In the genomic region with DNA sequence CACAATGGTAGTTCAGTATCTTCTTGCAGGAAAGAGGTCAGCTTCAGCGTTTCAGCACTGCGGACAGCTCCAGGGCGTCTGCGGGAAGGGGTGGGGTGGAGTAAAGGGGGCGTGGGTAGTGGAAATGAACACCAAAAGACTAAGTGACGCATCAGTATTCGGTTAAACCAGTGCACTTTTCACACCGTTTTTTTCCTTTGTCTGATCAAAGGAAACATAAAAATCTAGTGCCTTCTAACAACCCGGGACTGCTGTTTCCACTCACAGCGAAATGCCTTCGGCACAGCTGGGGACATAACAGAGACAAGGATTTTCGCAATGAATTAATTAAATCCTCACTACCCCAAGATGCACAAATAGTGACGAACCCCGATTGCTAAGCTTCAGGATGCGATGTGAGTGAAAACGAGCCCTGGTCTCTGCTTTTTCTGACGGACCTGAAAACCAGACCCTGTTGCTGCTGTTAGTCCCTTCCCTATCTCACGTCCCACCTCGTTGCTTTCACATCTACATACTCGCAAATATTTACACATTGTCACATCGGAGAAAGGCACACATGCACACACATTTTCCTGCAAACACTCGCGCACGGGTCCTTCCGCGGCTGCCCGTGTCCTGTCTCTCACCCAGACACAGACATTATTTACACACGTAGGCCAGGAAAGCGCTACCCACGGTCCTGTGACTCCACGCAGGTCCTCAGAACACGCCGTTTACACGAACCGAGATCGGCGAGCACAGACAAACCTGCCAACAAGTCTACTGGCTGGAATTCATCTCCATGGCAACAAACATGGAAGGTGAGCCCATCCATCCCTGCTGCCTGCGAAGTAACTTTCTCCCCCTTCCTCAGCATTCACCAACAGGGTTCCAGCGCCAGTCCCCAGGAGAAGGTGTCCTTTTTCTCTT, we compare ENCODE assay signal across 8 mouse cellular contexts. TPM values are rescaled to one million over a fixed set of nuclear protein-coding genes. Genes with fewer than 3 reads are reported as not detected.
A peak's percentile ranks its signal among the peaks of the same experiment; 100 is the strongest.
DNase-seq lines count a peak whose midpoint lies in the region; ATAC-seq lines count a peak whose summit lies in the region.

A gene (plus strand): TSS at position 790 of the 909 bp plus-strand sequence.

- H3K4me2 ChIP-seq in forebrain, embryonic 15.5 days (replicated peaks) = peak within 1 kb of the TSS; percentile 70
- peak within 1 kb of the TSS; percentile 64 for H3K4me2 ChIP-seq in neural tube, embryonic 15.5 days

- H3K4me3 ChIP-seq in forebrain, embryonic 15.5 days = peak within 1 kb of the TSS; percentile 53
- peak within 1 kb of the TSS; percentile 51 for H3K4me3 ChIP-seq in neural tube, embryonic 15.5 days (replicated peaks)

- under 1% methylated on average over 39 of the region's 39 CpGs for WGBS in forebrain, embryonic 15.5 days
- WGBS in neural tube, embryonic 15.5 days = under 1% methylated on average over 39 of the region's 39 CpGs

- peak within 1 kb of the TSS; percentile 54 for H3K9ac ChIP-seq in forebrain, embryonic 15.5 days (replicated peaks)
- H3K9ac ChIP-seq in neural tube, embryonic 15.5 days (replicated peaks) = peak within 1 kb of the TSS; percentile 57

- DNase-seq in CD8-positive naive resting alpha-beta T cell, adult 2 months (ENCODE audit: low read depth in 2 of 2, low spot score in 2 of 2) = peak; percentile 15 to 48
- peak; percentile 58 for DNase-seq in c-Kit-positive CD71-positive TER-119-positive erythroid progenitor cells, embryonic 14.5 days (ENCODE audit: low spot score)
- DNase-seq in heart, postnatal 4 days = peak; percentile 91
- peak; percentile 48 to 73 for DNase-seq in layer of hippocampus, adult 18-20 months (ENCODE audit: low spot score in 2 of 2)
- DNase-seq in lung, adult 18-20 months = peak; percentile 51 to 63
- peak; percentile 92 for DNase-seq in testis, postnatal 10 days (ENCODE audit: low spot score)

- H3K36me3 ChIP-seq in forebrain, embryonic 15.5 days = no peaks in the 10 kb centered on the region
- H3K36me3 ChIP-seq in neural tube, embryonic 15.5 days = no peaks in the 10 kb centered on the region

- H3K27ac ChIP-seq in forebrain, embryonic 15.5 days (replicated peaks) = peak within 1 kb of the TSS; percentile 75
- H3K27ac ChIP-seq in neural tube, embryonic 15.5 days (replicated peaks) = peak within 1 kb of the TSS; percentile 89

- ATAC-seq in forebrain, embryonic 15.5 days (replicated peaks) = peak; percentile 79
- peak; percentile 89 for ATAC-seq in neural tube, embryonic 15.5 days (ENCODE audit: low FRiP score)

- no peaks in the 10 kb centered on the region for H3K9me3 ChIP-seq in forebrain, embryonic 15.5 days
- no peaks in the 10 kb centered on the region for H3K9me3 ChIP-seq in neural tube, embryonic 15.5 days (replicated peaks)

- peaks cover 8% of the 10 kb centered on the region; the same call in 1 of the 2 replicates for H3K4me1 ChIP-seq in forebrain, embryonic 15.5 days
- H3K4me1 ChIP-seq in neural tube, embryonic 15.5 days = peaks cover 16% of the 10 kb centered on the region

- H3K27me3 ChIP-seq in forebrain, embryonic 15.5 days = no peaks in the 10 kb centered on the region
- no peaks in the 10 kb centered on the region for H3K27me3 ChIP-seq in neural tube, embryonic 15.5 days (replicated peaks)

RNA-seq across cellular contexts. Expression of the gene that starts here (rescaled TPM):
- polyA plus RNA-seq in forebrain, embryonic 15.5 days (2015; fragmentation: Nextera tagmentation; extraction: Ambion mirVana) = 4.6 and 4.7 TPM in 2 replicates
- not detected for total RNA-seq in heart, postnatal 4 days (2021)
- total RNA-seq in layer of hippocampus, adult 18-20 months (2021) = 10 to 100 TPM; 12.2 to 16.1 TPM
- 21.9 and 29.0 TPM in 2 replicates for polyA plus RNA-seq in neural tube, embryonic 15.5 days (2015; fragmentation: Nextera tagmentation; extraction: Ambion mirVana)

Comparison
In these comparisons a context has a peak if more than half of its experiments do, and no peak if none do; other contexts are left out.
1. Peak in every context shown above with its lines: DNase-seq, ATAC-seq, H3K4me3 ChIP-seq and H3K27ac ChIP-seq.
2. RNA of the gene that starts here (total RNA-seq): 12.2 to 16.1 TPM in layer of hippocampus, adult 18-20 months; not detected in heart, postnatal 4 days; every median in the first group is over 10 times any median in the second.
3. Peak in DNase-seq in heart, postnatal 4 days; RNA of the gene not detected or under 1 TPM.
4. DNase-seq: peak in every context shown above with its lines; median percentile 92 in testis, postnatal 10 days; 91 in heart, postnatal 4 days; 60 in layer of hippocampus, adult 18-20 months; 58 in c-Kit-positive CD71-positive TER-119-positive erythroid progenitor cells, embryonic 14.5 days; 57 in lung, adult 18-20 months; 32 in CD8-positive naive resting alpha-beta T cell, adult 2 months.